Mouse (Mus musculus) A20 (cell line): ENCODE results near the gene Plcl2.
A peak's percentile ranks its signal among the peaks of the same experiment; 100 is the strongest.

Source experiments
- DNase-seq: peaks from one replicate; pipeline ENCODE4 v3.0.0-alpha.2; 2011; ENCODE audit warnings: low read depth, low spot score

Plcl2 gene

GRCm38 (mm10) chr17:50499091-50499790, 10.0 kb upstream of the Plcl2 start:
- no peak for DNase-seq

GRCm38 (mm10) chr17:50500806-50501205, 8.4 kb upstream of the Plcl2 start:
- DNase-seq = no peak

GRCm38 (mm10) chr17:50503075-50503474, 6.1 kb upstream of the Plcl2 start:
- no peak for DNase-seq

GRCm38 (mm10) chr17:50504070-50504846, 4.9 kb upstream of the Plcl2 start:
- DNase-seq = no peak

GRCm38 (mm10) chr17:50505910-50506634, 3.1 kb upstream of the Plcl2 start:
- DNase-seq = no peak

GRCm38 (mm10) chr17:50506861-50507321, 2.3 kb upstream of the Plcl2 start:
- no peak for DNase-seq

GRCm38 (mm10) chr17:50508055-50508774, 988 bp upstream of the Plcl2 start:
- no peak for DNase-seq

GRCm38 (mm10) chr17:50508775-50509250, 390 bp upstream of the Plcl2 start:
- peak; percentile 85 for DNase-seq

GRCm38 (mm10) chr17:50510279-50510678, 1.1 kb downstream of the Plcl2 start:
- DNase-seq = no peak

GRCm38 (mm10) chr17:50510741-50511140, 1.5 kb downstream of the Plcl2 start:
- DNase-seq = peak; percentile 62

GRCm38 (mm10) chr17:50512222-50512621, 3.0 kb downstream of the Plcl2 start:
- DNase-seq = peak; percentile 52

GRCm38 (mm10) chr17:50512841-50513240, 3.6 kb downstream of the Plcl2 start:
- peak; percentile 68 for DNase-seq

- no peak for DNase-seq
Observed at GRCm38 (mm10) chr17:50513376-50513775, 4.2 kb downstream of the Plcl2 start.

GRCm38 (mm10) chr17:50514012-50514411, 4.8 kb downstream of the Plcl2 start:
- no peak for DNase-seq

- no peak for DNase-seq
Observed at GRCm38 (mm10) chr17:50515926-50516325, 6.7 kb downstream of the Plcl2 start.

GRCm38 (mm10) chr17:50517781-50518415, 8.7 kb downstream of the Plcl2 start:
- peak; percentile 48 for DNase-seq

GRCm38 (mm10) chr17:50519588-50519987, 10.4 kb downstream of the Plcl2 start:
- no peak for DNase-seq

- DNase-seq = no peak
Observed at GRCm38 (mm10) chr17:50522473-50523083, 13.4 kb downstream of the Plcl2 start.

- DNase-seq = no peak
Observed at GRCm38 (mm10) chr17:50524970-50525369, 15.8 kb downstream of the Plcl2 start.

GRCm38 (mm10) chr17:50525821-50526220, 16.6 kb downstream of the Plcl2 start:
- DNase-seq = no peak
